Mouse (Mus musculus): ENCODE measurements around the gene Pced1a. TPM values are rescaled to one million over a fixed set of nuclear protein-coding genes. Genes with fewer than 3 reads are reported as not detected.
A peak's percentile ranks its signal among the peaks of the same experiment; 100 is the strongest.

Pced1a gene
- total and polyA plus RNA-seq, 3 experiments = 11.6 to 17.1 (median 15.3) TPM

GRCm38 (mm10) chr2:130436769-130437168 lies 12.3 kb upstream of the Pced1a start:
- H3K27me3 ChIP-seq (replicated peaks) = no peaks in the 10 kb centered on the region
- no peaks in the 10 kb centered on the region for H3K9me3 ChIP-seq (replicated peaks; ENCODE audit: low read length)
- TF ChIP-seq ZKSCAN1 (IDR thresholded peaks at IDR 0.05; ENCODE audit: borderline replicate concordance, low read depth, low read length) (peak; percentile 35; the same call in 1 of the 2 replicates), BHLHE40 (IDR thresholded peaks at IDR 0.05; ENCODE audit: low read depth, low read length) (no peak)
- no peak overlapping the region for H3K4me3 ChIP-seq (replicated peaks in 1 of 3; ENCODE audit: low read depth in 2 of 3, low read length in 2 of 3, poor library complexity in 1 of 3)
- H3K27ac ChIP-seq (ENCODE audit: insufficient read depth, low read depth) = no peak overlapping the region
- H3K4me1 ChIP-seq (ENCODE audit: control insufficient read depth in 1 of 2, insufficient read depth in 2 of 2) = peaks cover 0 to 25% of the 10 kb centered on the region in 2 experiments; a peak in 3 of 4 replicates
- no peak overlapping the region for H3K9ac ChIP-seq (ENCODE audit: insufficient read depth, low read depth)
- peaks cover 56 to 81% of the 10 kb centered on the region in 2 experiments for H3K36me3 ChIP-seq (replicated peaks in 1 of 2; ENCODE audit: control insufficient read depth in 1 of 2, insufficient read depth in 1 of 2, low read length in 1 of 2)
- in situ Hi-C loops (cut with MboI; ENCODE audit: low pct_ligation_motif_present, low pct_unique_long_range_greater_than_20kb, low sequenced_read_pairs) (no loop called here), dilution Hi-C loops (cut with MboI; ENCODE audit: extremely low pct_ligation_motif_present, extremely low pct_unique_long_range_greater_than_20kb, low sequenced_read_pairs) (no loop called here)
- DNase-seq (ENCODE audit: extremely low read depth) = no peak
- no peak overlapping the region for H3K4me2 ChIP-seq (ENCODE audit: insufficient read depth, low read depth, poor library complexity, severe bottlenecking)
- peaks cover 42% of the 10 kb centered on the region for H3K79me2 ChIP-seq (replicated peaks; ENCODE audit: control insufficient read depth, extremely low read depth, insufficient read depth, poor library complexity, severe bottlenecking)

GRCm38 (mm10) chr2:130433152-130433551 lies 8.7 kb upstream of the Pced1a start:
- H3K27me3 ChIP-seq (replicated peaks) = no peaks in the 10 kb centered on the region
- in situ Hi-C loops (cut with MboI; ENCODE audit: low pct_ligation_motif_present, low pct_unique_long_range_greater_than_20kb, low sequenced_read_pairs) = no loop called here
- no peak overlapping the region for H3K9ac ChIP-seq (ENCODE audit: insufficient read depth, low read depth)
- dilution Hi-C loops (cut with MboI; ENCODE audit: extremely low pct_ligation_motif_present, extremely low pct_unique_long_range_greater_than_20kb, low sequenced_read_pairs) = no loop called here
- H3K4me1 ChIP-seq (ENCODE audit: control insufficient read depth in 1 of 2, insufficient read depth in 2 of 2) = peaks cover 2 to 55% of the 10 kb centered on the region in 2 experiments; a peak in 3 of 4 replicates
- no peaks in the 10 kb centered on the region for H3K9me3 ChIP-seq (replicated peaks; ENCODE audit: low read length)
- no peak overlapping the region for H3K4me2 ChIP-seq (ENCODE audit: insufficient read depth, low read depth, poor library complexity, severe bottlenecking)
- DNase-seq (ENCODE audit: extremely low read depth) = peak; percentile 61
- peaks cover 27 to 68% of the 10 kb centered on the region in 2 experiments for H3K36me3 ChIP-seq (replicated peaks in 1 of 2; ENCODE audit: control insufficient read depth in 1 of 2, insufficient read depth in 1 of 2, low read length in 1 of 2)
- no peak overlapping the region for H3K4me3 ChIP-seq (replicated peaks in 1 of 3; ENCODE audit: low read depth in 2 of 3, low read length in 2 of 3, poor library complexity in 1 of 3)
- H3K27ac ChIP-seq (ENCODE audit: insufficient read depth, low read depth) = no peak overlapping the region
- TF ChIP-seq JUN (IDR thresholded peaks at IDR 0.05; ENCODE audit: insufficient read depth, low read depth, low read length) (no peak), PAX5 (IDR thresholded peaks at IDR 0.05; ENCODE audit: low read length) (no peak), HCFC1 (IDR thresholded peaks at IDR 0.05; ENCODE audit: low read depth, low read length) (no peak), JUND (conservative IDR thresholded peaks at IDR 0.05; ENCODE audit: low read depth, low read length) (no peak), ZKSCAN1 (IDR thresholded peaks at IDR 0.05; ENCODE audit: borderline replicate concordance, low read depth, low read length) (no peak), SIN3A (IDR thresholded peaks at IDR 0.05; ENCODE audit: low read length) (no peak), SMC3 (IDR thresholded peaks at IDR 0.05; ENCODE audit: low read depth, low read length) (peak; percentile 74), CTCF (conservative IDR thresholded peaks at IDR 0.05 in 1 of 2, IDR thresholded peaks at IDR 0.05 in 1 of 2; ENCODE audit: low read depth in 2 of 2, low read length in 2 of 2) (peak; percentile 37 to 82), RAD21 (IDR thresholded peaks at IDR 0.05; ENCODE audit: low read depth, low read length) (peak; percentile 77), ZC3H11A (IDR thresholded peaks at IDR 0.05; ENCODE audit: low read depth, low read length) (no peak), IRF4 (IDR thresholded peaks at IDR 0.05; ENCODE audit: low read depth, low read length) (0 out of 2 replicates have a peak, but pooled peaks have one; percentile 12), MAZ (IDR thresholded peaks at IDR 0.05; ENCODE audit: low read depth, low read length) (no peak)
- peaks cover 66% of the 10 kb centered on the region for H3K79me2 ChIP-seq (replicated peaks; ENCODE audit: control insufficient read depth, extremely low read depth, insufficient read depth, poor library complexity, severe bottlenecking)

GRCm38 (mm10) chr2:130432157-130432556 lies 7.7 kb upstream of the Pced1a start:
- H3K36me3 ChIP-seq (replicated peaks in 1 of 2; ENCODE audit: control insufficient read depth in 1 of 2, insufficient read depth in 1 of 2, low read length in 1 of 2) = peaks cover 17 to 67% of the 10 kb centered on the region in 2 experiments
- no peaks in the 10 kb centered on the region for H3K27me3 ChIP-seq (replicated peaks)
- DNase-seq (ENCODE audit: extremely low read depth) = no peak
- peaks cover 74% of the 10 kb centered on the region for H3K79me2 ChIP-seq (replicated peaks; ENCODE audit: control insufficient read depth, extremely low read depth, insufficient read depth, poor library complexity, severe bottlenecking)
- H3K9me3 ChIP-seq (replicated peaks; ENCODE audit: low read length) = no peaks in the 10 kb centered on the region
- H3K27ac ChIP-seq (ENCODE audit: insufficient read depth, low read depth) = no peak overlapping the region
- H3K9ac ChIP-seq (ENCODE audit: insufficient read depth, low read depth) = no peak overlapping the region
- H3K4me1 ChIP-seq (ENCODE audit: control insufficient read depth in 1 of 2, insufficient read depth in 2 of 2) = peaks cover 2 to 64% of the 10 kb centered on the region in 2 experiments; a peak in 3 of 4 replicates
- no peak overlapping the region for H3K4me2 ChIP-seq (ENCODE audit: insufficient read depth, low read depth, poor library complexity, severe bottlenecking)
- in situ Hi-C loops (cut with MboI; ENCODE audit: low pct_ligation_motif_present, low pct_unique_long_range_greater_than_20kb, low sequenced_read_pairs) (no loop called here), dilution Hi-C loops (cut with MboI; ENCODE audit: extremely low pct_ligation_motif_present, extremely low pct_unique_long_range_greater_than_20kb, low sequenced_read_pairs) (no loop called here)
- no peak overlapping the region for H3K4me3 ChIP-seq (replicated peaks in 1 of 3; ENCODE audit: low read depth in 2 of 3, low read length in 2 of 3, poor library complexity in 1 of 3)
- no peak for TF ChIP-seq USF2 (conservative IDR thresholded peaks at IDR 0.05; ENCODE audit: low read depth, low read length)
- no peak for TF ChIP-seq MEF2A (IDR thresholded peaks at IDR 0.05; ENCODE audit: borderline replicate concordance, low read depth, low read length)
- no peak for TF ChIP-seq BHLHE40 (IDR thresholded peaks at IDR 0.05; ENCODE audit: low read depth, low read length)
- TF ChIP-seq RCOR1 (conservative IDR thresholded peaks at IDR 0.05; ENCODE audit: low read depth, low read length) = no peak
- no peak for TF ChIP-seq CTCF (conservative IDR thresholded peaks at IDR 0.05 in 1 of 2, IDR thresholded peaks at IDR 0.05 in 1 of 2; ENCODE audit: low read depth in 2 of 2, low read length in 2 of 2)
- no peak for TF ChIP-seq ZKSCAN1 (IDR thresholded peaks at IDR 0.05; ENCODE audit: borderline replicate concordance, low read depth, low read length)
- TF ChIP-seq NELFE (IDR thresholded peaks at IDR 0.05; ENCODE audit: low read depth, low read length) = no peak
- no peak for TF ChIP-seq ZNF384 (IDR thresholded peaks at IDR 0.05; ENCODE audit: low read depth, low read length)
- TF ChIP-seq MAX (IDR thresholded peaks at IDR 0.05; ENCODE audit: low read length) = no peak
- no peak for TF ChIP-seq GABPA (IDR thresholded peaks at IDR 0.05; ENCODE audit: insufficient replicate concordance, low read depth, low read length)
- TF ChIP-seq JUND (conservative IDR thresholded peaks at IDR 0.05; ENCODE audit: low read depth, low read length) = no peak
- no peak for TF ChIP-seq MXI1 (IDR thresholded peaks at IDR 0.05; ENCODE audit: low read depth, low read length)
